Mouse (Mus musculus): ENCODE measurements around the gene Dcp1b.
"Not testable (repeated sequence)": the region's sequence is repeated elsewhere in the genome, so short reads cannot be mapped to it uniquely, and the experiment has no call there.

Gene Dcp1b

GRCm38 (mm10) chr6:119194601-119195000 lies 19.5 kb downstream of the Dcp1b start:
- no peak for DNase-seq (ENCODE audit: low spot score)

- no peak for DNase-seq (ENCODE audit: low spot score)
Observed at GRCm38 (mm10) chr6:119196382-119197305, 21.6 kb downstream of the Dcp1b start, which contains the start of gene Cacna1c. Gene Cacna1c (minus strand): TSS chr6:119196418.

DNA sequence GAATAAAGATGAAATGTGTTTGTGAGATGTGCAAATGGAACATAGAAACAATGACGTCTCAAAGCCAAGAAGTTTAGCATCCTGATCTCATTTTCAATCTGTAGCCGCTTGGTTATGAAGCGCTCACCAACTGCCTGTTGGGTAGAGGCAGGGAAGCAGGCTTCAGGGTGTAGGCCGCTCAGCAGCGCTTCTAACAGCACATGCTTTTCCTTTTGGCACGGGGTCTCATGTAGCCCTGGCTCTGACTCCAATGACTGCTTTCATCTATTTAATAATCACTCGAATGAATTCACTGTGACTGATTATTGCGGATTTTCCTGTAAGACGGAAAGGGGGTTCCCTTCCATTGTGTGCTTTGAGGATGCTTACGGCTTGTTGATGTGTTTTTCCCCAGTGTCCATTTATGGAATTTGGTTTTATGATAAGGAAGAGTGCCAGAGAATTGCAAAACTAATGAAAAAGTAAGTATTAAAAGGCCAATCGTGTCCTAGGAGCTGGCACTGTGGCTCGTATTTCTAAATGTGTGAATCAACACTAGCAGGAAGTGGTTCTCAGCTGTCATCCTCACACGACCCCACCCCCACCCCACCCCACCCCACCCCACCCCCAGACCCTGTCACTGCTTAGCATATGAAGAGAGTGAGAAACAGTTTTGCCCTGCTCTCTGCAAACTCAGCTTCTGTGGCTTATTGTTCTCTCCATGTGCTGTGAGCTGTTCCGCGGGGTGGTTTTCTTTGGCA lies 23.7 kb downstream of the Dcp1b start:
- DNase-seq (ENCODE audit: low spot score) = no peak

- no peak for DNase-seq (ENCODE audit: low spot score)
Observed at GRCm38 (mm10) chr6:119199274-119199879, 24.3 kb downstream of the Dcp1b start.

- no peak for DNase-seq (ENCODE audit: low spot score)
Observed at GRCm38 (mm10) chr6:119200362-119200761, 25.3 kb downstream of the Dcp1b start.

GRCm38 (mm10) chr6:119201575-119201974 lies 26.5 kb downstream of the Dcp1b start:
- no peak for DNase-seq (ENCODE audit: low spot score)

DNA sequence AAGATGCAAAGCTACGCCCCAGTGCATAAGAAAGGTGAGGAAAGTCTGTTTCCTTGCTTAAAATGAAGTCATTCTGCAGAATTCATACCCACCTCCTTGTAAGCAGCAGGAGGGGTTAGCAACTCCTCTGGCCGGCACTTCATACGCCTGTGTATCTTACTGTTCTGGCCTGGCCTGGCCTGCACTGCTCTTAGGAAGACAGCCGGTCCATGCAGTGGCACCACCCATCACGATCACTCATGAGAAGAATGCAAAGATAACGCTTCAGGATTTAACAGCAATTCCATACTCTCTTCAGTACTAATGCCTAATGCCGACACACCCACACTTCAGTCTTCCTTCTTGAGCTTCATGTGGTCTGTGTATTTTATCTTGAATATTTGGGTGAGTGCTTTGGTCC lies 29.2 kb downstream of the Dcp1b start:
- no peak for DNase-seq (ENCODE audit: low spot score)

GRCm38 (mm10) chr6:119204915-119205314 lies 29.9 kb downstream of the Dcp1b start:
- no peak for DNase-seq (ENCODE audit: low spot score)

DNA sequence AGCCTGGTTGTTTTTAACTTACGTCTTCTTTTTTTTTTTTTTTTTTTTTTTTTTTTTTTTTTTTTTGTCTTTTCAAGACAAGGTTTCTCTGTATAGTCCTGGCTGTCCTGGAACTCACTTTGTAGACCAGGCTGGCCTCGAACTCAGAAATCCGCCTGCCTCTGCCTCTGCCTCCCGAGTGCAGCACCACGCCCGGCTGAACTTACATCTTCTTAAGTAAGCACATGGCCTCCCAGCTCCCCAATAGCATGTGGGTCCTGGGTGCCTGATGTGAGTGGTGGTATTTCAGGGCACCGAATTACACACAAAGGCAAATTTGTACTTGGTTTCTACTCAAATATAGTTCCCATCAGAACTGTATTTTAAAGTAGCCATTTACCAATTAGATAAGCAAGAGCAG lies 31.0 kb downstream of the Dcp1b start:
- not testable (repeated sequence) for DNase-seq (ENCODE audit: low spot score)

DNA sequence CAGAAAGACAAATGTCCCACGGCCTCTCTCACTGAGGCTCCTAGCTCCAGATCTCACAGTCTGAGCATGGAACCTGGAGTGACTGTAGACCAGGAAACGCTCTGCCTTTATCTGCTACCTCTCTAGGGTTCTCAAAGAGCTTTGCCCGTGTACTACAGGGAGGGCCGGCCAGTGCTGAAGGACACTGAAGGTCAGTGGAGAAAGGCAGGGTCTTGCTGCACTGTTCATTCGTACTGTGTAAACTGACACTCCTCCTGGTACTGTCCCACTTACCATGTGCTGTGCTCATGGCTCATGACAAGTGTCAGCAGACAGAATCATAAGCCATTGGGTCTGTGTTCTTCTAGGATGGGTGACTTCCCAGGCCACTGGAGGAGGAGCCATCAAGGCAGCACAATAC lies 38.3 kb downstream of the Dcp1b start:
- no peak for DNase-seq (ENCODE audit: low spot score)

- no peak for DNase-seq (ENCODE audit: low spot score)
Observed at GRCm38 (mm10) chr6:119214190-119214589, 39.1 kb downstream of the Dcp1b start.

DNA sequence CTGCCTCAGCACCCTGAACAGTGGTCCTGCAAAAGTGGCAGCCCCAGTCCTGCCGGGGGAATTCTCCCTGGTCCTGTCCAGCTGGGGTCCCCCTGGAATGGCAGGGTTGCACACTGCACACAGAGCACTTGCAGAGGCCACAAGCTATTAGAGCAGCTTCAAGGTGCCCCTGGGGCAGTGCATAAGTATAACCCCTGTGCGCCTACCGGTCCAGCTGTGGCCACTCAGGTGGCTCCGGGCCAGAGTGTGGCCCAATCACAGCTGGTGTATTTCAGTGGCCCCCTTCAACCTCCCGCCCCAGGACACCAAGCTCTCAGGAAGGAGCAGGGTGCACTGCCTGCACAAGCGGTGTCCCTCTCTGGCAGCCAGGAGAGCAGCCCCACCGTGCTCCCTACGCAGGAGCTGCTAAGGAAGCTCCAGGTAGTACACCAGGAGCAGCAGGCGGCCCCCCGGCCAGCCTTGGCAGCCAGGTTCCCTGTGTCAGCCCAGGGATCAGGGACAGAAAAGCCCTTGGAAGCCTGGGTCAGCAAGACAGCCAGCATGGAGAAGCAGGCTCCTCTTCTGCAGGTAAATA lies 40.1 kb downstream of the Dcp1b start:
- DNase-seq (ENCODE audit: low spot score) = no peak

- no peak for DNase-seq (ENCODE audit: low spot score)
Observed at GRCm38 (mm10) chr6:119217661-119218060, 42.6 kb downstream of the Dcp1b start.

DNA sequence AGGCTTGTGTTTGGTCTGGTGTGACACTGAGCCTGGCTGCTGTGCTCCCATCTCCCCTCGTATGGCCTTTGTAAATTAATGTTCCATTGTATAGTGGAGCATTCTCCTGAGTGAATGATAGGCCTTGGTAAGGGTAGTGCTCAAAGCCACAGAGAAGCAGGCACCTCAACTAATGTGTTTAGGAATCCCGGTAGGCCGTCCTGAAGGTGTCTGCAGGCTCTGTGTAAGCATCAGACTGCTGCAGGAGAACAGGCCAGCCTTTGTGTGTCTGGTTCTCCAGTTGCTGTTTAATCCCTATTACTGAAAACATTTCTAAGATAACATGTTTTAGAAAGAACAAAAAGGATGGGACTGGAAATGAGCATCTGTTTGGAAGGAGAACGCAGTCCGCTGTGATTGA lies 43.5 kb downstream of the Dcp1b start:
- DNase-seq (ENCODE audit: low spot score) = no peak

GRCm38 (mm10) chr6:119219237-119219870 lies 44.3 kb downstream of the Dcp1b start:
- no peak for DNase-seq (ENCODE audit: low spot score)

- DNase-seq (ENCODE audit: low spot score) = peak; percentile 76
Observed at GRCm38 (mm10) chr6:119220297-119220696, 45.2 kb downstream of the Dcp1b start.

DNA sequence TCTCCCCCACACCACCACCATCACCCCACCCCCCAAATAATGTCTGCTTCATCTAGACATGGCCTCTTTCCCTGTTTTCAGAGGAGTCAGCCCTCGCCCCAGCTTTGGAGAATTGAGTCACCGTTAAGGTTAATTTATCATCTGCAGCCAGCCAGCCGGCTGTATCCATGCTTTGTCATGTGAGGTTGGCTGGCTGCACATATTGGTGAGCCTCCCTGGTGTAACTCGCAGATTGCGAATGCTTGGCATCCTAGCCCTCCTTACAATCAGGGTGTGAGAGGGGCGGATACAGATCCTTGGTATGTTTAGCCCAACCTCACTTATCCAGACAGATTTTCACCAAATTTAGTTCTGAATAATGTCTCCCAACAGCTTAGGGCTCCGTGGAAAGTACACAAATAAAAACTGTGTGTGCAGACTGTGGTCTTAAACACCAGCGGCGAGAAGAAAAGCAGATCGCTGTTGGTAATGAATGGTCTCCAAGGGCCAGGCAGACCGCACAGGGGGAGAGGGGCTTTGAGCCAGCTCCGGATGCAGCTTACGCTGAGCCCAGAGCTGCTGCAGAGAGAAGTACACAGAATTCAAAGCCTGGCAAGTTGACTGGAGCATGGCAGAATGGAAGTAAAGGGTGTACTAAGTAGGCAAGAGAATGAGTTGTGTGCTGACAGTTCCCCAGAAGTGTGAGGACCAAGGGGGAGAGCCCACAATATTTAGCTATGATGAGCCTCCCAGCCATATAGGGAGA lies 49.6 kb downstream of the Dcp1b start:
- DNase-seq (ENCODE audit: low spot score) = no peak

- DNase-seq (ENCODE audit: low spot score) = no peak
Observed at GRCm38 (mm10) chr6:119225226-119225625, 50.2 kb downstream of the Dcp1b start.

DNA sequence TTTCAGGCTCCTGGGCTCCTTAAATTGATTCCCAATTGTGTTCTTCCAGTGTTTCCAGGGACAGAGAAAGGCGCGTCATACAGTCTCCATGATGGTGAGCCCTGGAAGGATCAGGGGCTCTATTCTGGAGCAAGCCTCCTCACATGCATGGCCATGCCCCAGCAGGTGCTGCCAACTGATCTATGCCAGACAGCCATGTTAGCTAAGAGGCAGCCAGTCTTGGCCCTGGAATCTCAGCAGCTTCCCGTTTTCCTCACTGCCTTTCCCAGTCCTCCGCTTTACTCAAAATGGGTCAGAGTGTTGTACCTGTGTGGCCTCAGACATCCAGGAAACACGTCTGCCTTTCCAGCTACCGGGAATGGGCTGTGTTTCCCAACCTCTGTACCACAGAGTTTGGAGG lies 50.7 kb downstream of the Dcp1b start:
- DNase-seq (ENCODE audit: low spot score) = no peak

DNA sequence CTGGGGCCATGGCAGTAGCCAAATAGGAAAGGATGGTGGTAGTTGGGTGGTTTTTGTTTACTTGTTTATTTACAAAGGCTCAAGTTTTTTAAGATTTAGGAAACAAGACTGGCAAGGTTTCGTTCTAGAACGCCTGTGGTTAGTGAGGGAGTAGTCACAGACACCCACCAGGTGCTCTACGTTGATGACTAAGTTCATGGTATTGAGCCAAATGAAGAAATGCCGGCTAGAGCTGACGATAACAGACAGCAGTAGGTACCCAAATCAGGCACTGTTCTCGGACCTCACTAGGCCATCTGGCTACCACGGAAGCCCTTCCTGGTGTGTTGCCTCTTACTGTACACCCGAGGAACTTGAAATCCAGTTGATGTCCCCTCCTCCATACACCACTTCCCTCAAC lies 51.9 kb downstream of the Dcp1b start:
- no peak for DNase-seq (ENCODE audit: low spot score)

Data from layer of hippocampus, adult 11-12 months (tissue).